Mouse (Mus musculus): ENCODE measurements at regions not wholly inside any gene's neighbourhood (a gene's known extent, or its start where the extent isn't known, plus 50 kb on each side); places are given as distances from the start of the nearest gene placed in this dataset.

DNA sequence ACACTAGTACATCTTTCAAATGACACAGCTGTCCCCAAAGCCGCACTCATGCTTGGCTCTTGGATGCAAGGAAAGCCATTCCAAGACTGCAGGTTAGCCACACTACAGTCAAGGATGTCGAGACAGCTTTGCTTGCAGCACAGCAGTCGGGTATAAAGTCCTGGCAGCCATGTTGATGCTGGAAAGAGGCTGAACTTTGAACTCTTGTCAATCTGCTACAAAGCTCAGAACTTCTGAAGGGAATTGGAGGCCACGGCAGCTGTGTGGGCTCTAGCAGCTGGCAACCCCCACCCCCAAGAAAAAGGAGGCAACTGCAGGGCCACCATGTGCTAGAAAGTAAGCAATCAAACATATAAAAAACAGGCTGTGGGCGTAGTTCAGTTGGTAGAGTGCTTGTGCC lies 90.0 kb upstream of the Zcchc2 start:
- Histone ChIP-seq H3K27ac (replicated peaks; ENCODE audit: low read depth, low read length) (no peak overlapping the region), H3K4me3 (ENCODE audit: insufficient read depth, low read depth, low read length) (no peak overlapping the region)

GRCm38 (mm10) chr1:105900920-105901319 lies 89.3 kb upstream of the Zcchc2 start:
- Histone ChIP-seq H3K4me1 (ENCODE audit: control insufficient read depth, insufficient read depth, insufficient read length, low read length) (peaks cover 9% of the 10 kb centered on the region), H3K27ac (replicated peaks; ENCODE audit: low read depth, low read length) (no peak overlapping the region; the same call in 1 of the 2 replicates), H3K4me3 (ENCODE audit: insufficient read depth, low read depth, low read length) (no peak overlapping the region)

More for the DNA sequence above, 90.0 kb upstream of the Zcchc2 start:
- peaks cover 4% of the 10 kb centered on the region for H3K4me1 ChIP-seq (ENCODE audit: control insufficient read depth, insufficient read depth, insufficient read length, low read length)

DNA sequence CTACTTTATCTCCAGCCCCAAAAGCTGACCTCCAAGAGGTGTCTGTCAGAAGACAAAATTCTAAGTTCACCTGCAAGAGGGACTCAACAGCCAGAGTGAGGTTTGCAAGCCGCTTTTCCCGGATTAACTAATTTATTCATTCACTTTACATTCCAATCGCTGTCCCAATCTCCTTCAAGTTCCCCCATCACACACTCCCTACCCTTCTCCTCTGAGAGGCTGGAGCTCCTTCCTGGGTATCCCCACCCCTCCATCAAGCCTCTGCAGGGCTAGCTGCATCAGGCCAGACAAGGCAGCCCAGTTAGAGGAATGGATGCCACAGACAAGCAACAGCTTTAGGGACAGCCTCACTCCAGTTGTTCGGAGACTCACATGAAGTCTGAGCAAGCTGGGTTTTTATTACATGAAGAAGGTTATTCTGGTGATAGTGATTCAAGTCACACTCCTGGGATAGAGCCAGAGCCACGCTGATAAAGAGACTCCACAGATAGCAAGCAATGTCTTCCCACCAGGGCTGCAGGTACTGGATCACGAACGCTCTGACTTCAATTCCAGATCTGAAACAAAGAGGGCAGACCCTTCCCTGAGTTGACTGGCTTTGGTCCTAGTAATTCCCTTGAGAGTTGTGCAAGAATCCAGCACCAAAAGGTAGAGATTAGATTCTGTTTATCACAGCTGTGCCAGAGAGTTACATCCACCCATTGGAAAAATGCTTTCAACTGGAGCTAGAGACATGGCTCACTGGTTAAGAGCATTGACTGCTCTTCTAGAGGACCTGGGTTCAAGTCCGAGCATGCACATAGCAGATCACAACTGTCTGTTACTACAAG lies 86.7 kb upstream of the Zcchc2 start:
- no peak overlapping the region for H3K27ac ChIP-seq (replicated peaks; ENCODE audit: low read depth, low read length)
- no peak overlapping the region for H3K4me3 ChIP-seq (ENCODE audit: insufficient read depth, low read depth, low read length)
- H3K4me1 ChIP-seq (ENCODE audit: control insufficient read depth, insufficient read depth, insufficient read length, low read length), result peaks cover 20% of the 10 kb centered on the region

GRCm38 (mm10) chr1:105904737-105905136 lies 85.5 kb upstream of the Zcchc2 start:
- Histone ChIP-seq H3K27ac (replicated peaks; ENCODE audit: low read depth, low read length) (no peak overlapping the region), H3K4me3 (ENCODE audit: insufficient read depth, low read depth, low read length) (no peak overlapping the region), H3K4me1 (ENCODE audit: control insufficient read depth, insufficient read depth, insufficient read length, low read length) (peaks cover 22% of the 10 kb centered on the region)

- Histone ChIP-seq H3K4me1 (ENCODE audit: control insufficient read depth, insufficient read depth, insufficient read length, low read length) (peaks cover 22% of the 10 kb centered on the region), H3K4me3 (ENCODE audit: insufficient read depth, low read depth, low read length) (no peak overlapping the region), H3K27ac (replicated peaks; ENCODE audit: low read depth, low read length) (peak overlapping the region; percentile 64)
Observed at GRCm38 (mm10) chr1:105905785-105906426, 84.3 kb upstream of the Zcchc2 start.

DNA sequence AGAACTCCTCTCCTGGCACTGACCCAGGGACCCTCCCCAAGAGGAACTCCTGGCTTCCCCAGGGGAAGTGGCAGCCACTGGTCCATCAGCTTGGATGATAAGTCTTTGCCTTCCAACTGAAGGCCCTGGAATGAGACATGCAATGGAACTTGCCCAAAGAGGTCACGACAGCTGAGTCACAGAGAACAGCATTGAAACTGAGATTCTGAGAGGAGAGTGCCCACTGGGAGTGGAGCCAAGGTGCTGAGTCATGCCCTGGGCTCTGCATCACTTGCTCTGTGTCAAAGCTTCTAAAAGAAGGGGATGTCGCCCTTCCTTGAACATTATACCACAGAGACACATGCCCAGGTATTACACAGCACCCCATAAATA lies 83.8 kb upstream of the Zcchc2 start:
- Histone ChIP-seq H3K27ac (replicated peaks; ENCODE audit: low read depth, low read length) (peak overlapping the region; percentile 90), H3K4me3 (ENCODE audit: insufficient read depth, low read depth, low read length) (no peak overlapping the region), H3K4me1 (ENCODE audit: control insufficient read depth, insufficient read depth, insufficient read length, low read length) (peaks cover 19% of the 10 kb centered on the region)

GRCm38 (mm10) chr1:105908029-105908876 lies 82.0 kb upstream of the Zcchc2 start:
- Histone ChIP-seq H3K27ac (replicated peaks; ENCODE audit: low read depth, low read length) (peak overlapping the region; percentile 82), H3K4me3 (ENCODE audit: insufficient read depth, low read depth, low read length) (no peak overlapping the region), H3K4me1 (ENCODE audit: control insufficient read depth, insufficient read depth, insufficient read length, low read length) (peaks cover 18% of the 10 kb centered on the region)

GRCm38 (mm10) chr1:105909121-105909520 lies 81.1 kb upstream of the Zcchc2 start:
- no peak overlapping the region for H3K4me3 ChIP-seq (ENCODE audit: insufficient read depth, low read depth, low read length)
- peaks cover 18% of the 10 kb centered on the region for H3K4me1 ChIP-seq (ENCODE audit: control insufficient read depth, insufficient read depth, insufficient read length, low read length)
- H3K27ac ChIP-seq (replicated peaks; ENCODE audit: low read depth, low read length), result no peak overlapping the region

DNA sequence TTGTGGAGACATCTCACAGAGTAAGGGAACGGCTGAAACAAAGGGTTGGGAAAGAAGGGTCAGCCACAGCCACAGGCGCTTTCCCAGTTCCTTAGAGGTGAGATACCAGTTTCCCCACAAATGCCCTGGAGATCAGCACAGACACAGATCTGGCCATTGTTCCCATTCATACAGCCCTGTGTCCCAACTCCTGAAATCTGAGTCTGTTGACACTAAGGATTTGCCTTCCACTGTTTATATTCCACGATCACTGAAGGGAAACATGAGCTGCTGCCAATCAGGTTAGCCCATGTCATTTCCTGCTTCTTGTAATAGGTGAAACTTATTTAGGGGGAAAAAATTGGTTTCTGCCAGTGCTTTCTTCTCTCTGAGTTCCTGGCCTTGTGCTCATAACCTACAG lies 78.5 kb upstream of the Zcchc2 start:
- H3K27ac ChIP-seq (replicated peaks; ENCODE audit: low read depth, low read length), result no peak overlapping the region
- H3K4me1 ChIP-seq (ENCODE audit: control insufficient read depth, insufficient read depth, insufficient read length, low read length), result peaks cover 12% of the 10 kb centered on the region
- no peak overlapping the region for H3K4me3 ChIP-seq (ENCODE audit: insufficient read depth, low read depth, low read length)

- Histone ChIP-seq H3K4me3 (ENCODE audit: insufficient read depth, low read depth, low read length) (no peak overlapping the region), H3K4me1 (ENCODE audit: control insufficient read depth, insufficient read depth, insufficient read length, low read length) (peaks cover 6% of the 10 kb centered on the region; the same call in 1 of the 2 replicates), H3K27ac (replicated peaks; ENCODE audit: low read depth, low read length) (no peak overlapping the region)
Observed at GRCm38 (mm10) chr1:105921842-105922241, 68.4 kb upstream of the Zcchc2 start.

DNA sequence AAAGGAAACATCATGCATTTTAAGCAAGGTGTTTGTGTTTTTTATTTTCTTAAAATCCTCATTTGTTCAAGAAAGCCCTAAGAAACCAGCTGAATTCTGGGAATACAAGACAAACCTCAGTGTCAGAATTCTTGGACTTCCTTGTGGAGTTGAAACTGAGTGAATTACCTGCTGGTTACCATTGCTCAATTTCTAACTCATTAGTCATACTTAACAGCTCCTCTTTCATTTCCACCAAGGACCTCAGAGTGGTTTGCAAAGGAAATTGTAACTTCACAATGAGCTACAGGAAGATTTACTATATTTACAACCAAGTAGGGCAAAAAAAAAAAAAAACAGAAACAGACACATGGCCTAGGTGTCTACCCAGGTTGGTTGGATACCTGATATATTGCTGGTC lies 67.6 kb upstream of the Zcchc2 start:
- H3K4me1 ChIP-seq (ENCODE audit: control insufficient read depth, insufficient read depth, insufficient read length, low read length), result peaks cover 6% of the 10 kb centered on the region; the same call in 1 of the 2 replicates
- H3K4me3 ChIP-seq (ENCODE audit: insufficient read depth, low read depth, low read length), result no peak overlapping the region
- no peak overlapping the region for H3K27ac ChIP-seq (replicated peaks; ENCODE audit: low read depth, low read length)

DNA sequence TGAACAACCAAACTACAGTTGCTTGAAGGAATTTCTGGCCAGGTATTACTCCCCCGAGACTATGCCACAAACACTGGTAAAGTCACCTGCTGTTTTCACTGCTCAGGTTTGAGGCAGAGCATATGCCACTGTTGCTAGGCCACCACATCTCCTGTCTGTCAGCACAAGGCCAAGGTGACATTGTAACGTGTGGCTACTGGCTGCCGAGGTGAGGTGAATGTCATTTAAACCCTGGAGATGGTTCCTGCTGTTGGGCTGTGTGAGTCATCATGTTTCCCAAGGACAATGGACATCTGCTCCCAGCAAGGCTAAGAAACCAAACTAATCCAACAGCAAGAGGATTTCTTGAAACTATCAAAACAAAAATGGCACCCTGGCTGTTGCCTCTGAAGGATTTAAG lies 67.2 kb upstream of the Zcchc2 start:
- Histone ChIP-seq H3K4me1 (ENCODE audit: control insufficient read depth, insufficient read depth, insufficient read length, low read length) (peaks cover 6% of the 10 kb centered on the region; the same call in 1 of the 2 replicates), H3K27ac (replicated peaks; ENCODE audit: low read depth, low read length) (no peak overlapping the region), H3K4me3 (ENCODE audit: insufficient read depth, low read depth, low read length) (no peak overlapping the region)

DNA sequence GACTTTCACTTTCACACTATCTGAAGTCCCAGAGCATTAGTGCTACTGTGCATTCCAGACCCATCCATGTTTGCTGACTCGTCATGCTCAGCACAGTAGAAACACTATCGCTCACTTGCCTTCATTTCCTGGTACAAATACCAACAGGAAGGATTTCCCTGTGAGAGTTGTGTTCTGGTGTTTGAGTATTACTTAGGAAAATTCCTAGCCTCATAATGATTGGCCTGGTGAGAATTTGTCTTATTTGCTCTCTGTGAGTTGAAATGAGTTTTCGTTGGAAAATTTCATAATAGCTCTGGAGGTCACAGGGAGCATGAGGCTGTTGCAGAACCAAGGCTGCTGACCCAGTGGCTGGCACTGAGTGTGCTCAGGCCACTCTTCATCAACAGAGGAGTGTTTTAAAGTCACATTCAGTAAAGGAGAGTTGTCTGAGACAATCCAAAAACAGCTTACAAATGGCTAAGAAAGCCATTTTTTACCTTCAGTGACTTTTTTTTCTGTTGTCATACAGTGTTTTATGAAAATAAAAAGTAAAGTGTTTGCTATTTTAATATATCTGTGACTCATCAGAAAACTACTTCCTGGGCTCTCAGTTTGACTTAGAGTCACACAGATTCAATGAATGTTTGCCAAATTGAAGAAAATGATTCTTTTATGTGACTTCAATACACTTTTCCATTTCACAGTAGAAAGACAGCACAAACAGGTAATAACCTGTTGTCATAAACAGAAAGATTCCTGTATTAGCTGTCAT lies 64.4 kb upstream of the Zcchc2 start:
- peak overlapping the region; percentile 76 for H3K27ac ChIP-seq (replicated peaks; ENCODE audit: low read depth, low read length)
- H3K4me1 ChIP-seq (ENCODE audit: control insufficient read depth, insufficient read depth, insufficient read length, low read length), result peaks cover 6% of the 10 kb centered on the region; the same call in 1 of the 2 replicates
- no peak overlapping the region for H3K4me3 ChIP-seq (ENCODE audit: insufficient read depth, low read depth, low read length)

GRCm38 (mm10) chr1:105926871-105927270 lies 63.3 kb upstream of the Zcchc2 start:
- peaks cover 6% of the 10 kb centered on the region; the same call in 1 of the 2 replicates for H3K4me1 ChIP-seq (ENCODE audit: control insufficient read depth, insufficient read depth, insufficient read length, low read length)
- H3K4me3 ChIP-seq (ENCODE audit: insufficient read depth, low read depth, low read length), result no peak overlapping the region
- H3K27ac ChIP-seq (replicated peaks; ENCODE audit: low read depth, low read length), result no peak overlapping the region
